Mouse (Mus musculus) liver, embryonic 14.5 days (tissue): ENCODE data around the gene Pdcd6ip. TPM values are rescaled to one million over a fixed set of nuclear protein-coding genes. Genes with fewer than 3 reads are reported as not detected.

ENCODE experiments used
- ATAC-seq: fragments of 200-750 bp; cut with Nextera tagmentation; 2 replicates; pipeline ENCODE4 v1.8.0; 2017; ENCODE audit warnings: moderate number of reproducible peaks, mild to moderate bottlenecking, moderate library complexity; ENCODE audit not compliant: insufficient read depth
- DNase-seq, 3 experiments: peaks; one replicate each; pipeline ENCODE4 v3.0.0-alpha.2; 2012 to 2013; ENCODE audit warnings: low read depth in 3 of 3, low spot score in 3 of 3
- H3K27ac ChIP-seq: fragments of 300-500 bp; sonication (generic); 2 replicates; pipeline ENCODE4 v1.5.1; 2014; ENCODE audit warnings: moderate library complexity, mild to moderate bottlenecking, control low read depth, inconsistent platforms
- H3K27me3 ChIP-seq: fragments of 300-500 bp; sonication (generic); 2 replicates; pipeline ENCODE4 v1.6.1; 2014; ENCODE audit warnings: mild to moderate bottlenecking, low read length, moderate library complexity; ENCODE audit not compliant: control insufficient read depth, insufficient read depth
- H3K36me3 ChIP-seq: fragments of 300-500 bp; sonication (generic); replicated peaks from 2 replicates; pipeline ENCODE4 v1.6.1; 2014; ENCODE audit warnings: low read depth; ENCODE audit not compliant: control insufficient read depth, insufficient read depth
- H3K4me1 ChIP-seq, 2 experiments: fragments of 200-500 bp in 1 of 2; fragments of 300-500 bp in 1 of 2; sonication (generic) in 1 of 2; replicated peaks; 2 replicates each; pipeline ENCODE4 v1.6.1; 2012 to 2014; ENCODE audit warnings: antibody characterized with exemption in 1 of 2, inconsistent platforms in 1 of 2, low read length in 1 of 2; ENCODE audit not compliant: control insufficient read depth in 2 of 2, insufficient read depth in 2 of 2
- H3K4me2 ChIP-seq: fragments of 300-500 bp; sonication (generic); 2 replicates; pipeline ENCODE4 v1.6.1; 2014; ENCODE audit warnings: low read depth, mild to moderate bottlenecking, control low read depth, moderate library complexity
- H3K4me3 ChIP-seq, 2 experiments: fragments of 200-500 bp in 1 of 2; fragments of 300-500 bp in 1 of 2; sonication (generic) in 1 of 2; 2 replicates each; pipeline ENCODE4 v1.5.1; 2012 to 2014; ENCODE audit warnings: low read depth in 2 of 2, low read length in 2 of 2, mild to moderate bottlenecking in 2 of 2, control low read depth in 1 of 2, inconsistent platforms in 1 of 2, moderate library complexity in 1 of 2; ENCODE audit not compliant: insufficient read depth in 1 of 2
- H3K9ac ChIP-seq: fragments of 300-500 bp; sonication (generic); replicated peaks from 2 replicates; pipeline ENCODE4 v1.6.1; 2014; ENCODE audit warnings: mild to moderate bottlenecking, control low read depth, moderate library complexity
- H3K9me3 ChIP-seq: fragments of 300-500 bp; sonication (generic); 2 replicates; pipeline ENCODE4 v1.6.1; 2016; ENCODE audit warnings: low read length, mixed read lengths; ENCODE audit not compliant: control insufficient read depth
- CTCF ChIP-seq: IDR thresholded peaks from 2 replicates; pipeline ENCODE4 v1.5.1; 2016; ENCODE audit warnings: antibody characterized with exemption, low read depth, control low read depth
- EP300 ChIP-seq: IDR thresholded peaks from 2 replicates; pipeline ENCODE4 v1.6.1; 2016; ENCODE audit warnings: antibody characterized with exemption, low read depth
- WGBS: fragments of 180-500 bp; shearing (Covaris S2); extraction: QIAGEN DNeasy Blood & Tissue Kit; methylation state at CpG from one replicate; pipeline ENCODE4 v1.1.7; 2014; ENCODE audit not compliant: insufficient replicate concordance; 5-methylcytosine and 5-hydroxymethylcytosine counted together
- polyA plus RNA-seq, 2 experiments: library from polyadenylated mRNA; depleted of rRNA in 1 of 2; stranded (reverse) in 1 of 2; unstranded in 1 of 2; fragments of >200 nt; fragmentation: Nextera tagmentation in 1 of 2; extraction: Ambion mirVana in 1 of 2; gene quantifications; 2 replicates each; pipeline versions ENCODE4 v1.2.1 to v1.2.3; 2012 to 2014

The Pdcd6ip gene
- polyA plus RNA-seq, 2 experiments: 23.4 to 29.4 TPM

DNA sequence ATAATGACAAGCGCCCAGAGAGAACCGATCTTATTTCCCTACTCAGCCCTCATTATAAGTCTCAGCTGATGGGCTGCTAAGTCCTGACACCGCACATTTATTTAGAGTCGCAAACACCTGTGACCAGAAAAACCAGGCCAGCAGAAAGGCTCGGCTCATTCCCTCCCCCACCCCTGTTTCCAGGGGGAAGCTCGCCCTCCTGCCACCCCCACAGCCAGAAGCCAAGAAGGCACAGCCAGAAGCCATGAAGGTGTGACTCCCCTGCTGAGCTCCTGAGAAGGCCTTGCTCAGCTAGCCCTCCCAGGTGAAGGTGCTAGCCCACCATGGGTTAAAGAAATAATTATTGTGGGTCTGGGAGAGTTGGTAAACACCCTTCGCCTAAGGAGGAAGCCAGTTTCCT lies 97.3 kb downstream of the Pdcd6ip start:
- DNase-seq: no peak
- no peak overlapping the region for H3K27ac ChIP-seq
- ATAC-seq: no peak

DNA sequence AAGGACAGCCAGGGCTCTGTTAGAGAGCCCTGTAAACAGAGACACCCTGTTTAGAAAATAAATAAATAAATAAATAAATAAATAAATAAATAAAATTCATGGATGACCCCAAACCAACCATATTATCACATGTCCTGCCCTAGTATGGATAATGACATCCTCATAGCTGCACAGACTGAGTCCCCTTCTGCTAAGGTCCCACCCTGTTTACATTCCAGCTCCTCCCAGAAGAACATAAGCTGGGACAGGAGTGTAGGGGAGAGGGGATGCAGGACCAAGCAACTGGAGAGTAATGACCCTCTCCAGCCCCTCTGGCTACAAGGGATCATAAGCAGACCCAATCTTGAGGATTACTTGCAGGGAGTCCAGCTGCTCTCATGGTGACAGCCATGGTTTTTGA lies 105.9 kb downstream of the Pdcd6ip start:
- Histone ChIP-seq H3K9ac (no peak overlapping the region), H3K36me3 (no peaks in the 10 kb centered on the region), H3K4me2 (no peak overlapping the region), H3K27ac (no peak overlapping the region), H3K4me1 (no peaks in the 10 kb centered on the region), H3K4me3 (no peak overlapping the region), H3K27me3 (no peaks in the 10 kb centered on the region), H3K9me3 (no peaks in the 10 kb centered on the region)
- DNase-seq: no peak
- ATAC-seq: no peak
- TF ChIP-seq CTCF: no peak

More for the DNA sequence above, 97.3 kb downstream of the Pdcd6ip start:
- no peaks in the 10 kb centered on the region for H3K9me3 ChIP-seq
- WGBS: 38% methylated on average over 7 of the region's 7 CpGs
- no peaks in the 10 kb centered on the region for H3K4me1 ChIP-seq
- H3K36me3 ChIP-seq: no peaks in the 10 kb centered on the region
- no peak overlapping the region for H3K4me3 ChIP-seq
- no peak for TF ChIP-seq EP300
- H3K27me3 ChIP-seq: no peaks in the 10 kb centered on the region
- no peak overlapping the region for H3K4me2 ChIP-seq
- H3K9ac ChIP-seq: no peak overlapping the region

Other genes with a start within 250 kb of the Pdcd6ip start
- gene Clasp2, start 33.2 kb upstream of the Pdcd6ip start, polyA plus RNA-seq (2012; rRNA removed): 3.1 and 4.7 TPM in 2 replicates
- 8.8 and 11.6 TPM in 2 replicates for gene Clasp2, start 33.2 kb upstream of the Pdcd6ip start, polyA plus RNA-seq (2014; fragmentation: Nextera tagmentation; extraction: Ambion mirVana)
- 58.6 and 72.6 TPM in 2 replicates for gene Ubp1, start 222.7 kb upstream of the Pdcd6ip start, polyA plus RNA-seq (2012; rRNA removed)
- gene Ubp1, start 222.7 kb upstream of the Pdcd6ip start, polyA plus RNA-seq (2014; fragmentation: Nextera tagmentation; extraction: Ambion mirVana): 46.0 and 55.4 TPM in 2 replicates